Mouse (Mus musculus) mature B cell (primary cell): ENCODE data around the gene Cyp2w1.

Experiments
- in situ Hi-C: fragments of 300-500 bp; cut with MboI; formaldehyde crosslinking; loops from 2 replicates; pipeline ENCODE4 v1.14.3; 2019

The Cyp2w1 gene

GRCm38 (mm10) chr5:139364911-139365571, 12.6 kb downstream of the Cyp2w1 start:
- in situ Hi-C loops: no loop called here

- in situ Hi-C loops: no loop called here
Observed at GRCm38 (mm10) chr5:139365827-139366226, 13.4 kb downstream of the Cyp2w1 start.

- in situ Hi-C loops: no loop called here
Observed at GRCm38 (mm10) chr5:139366484-139366883, 14.1 kb downstream of the Cyp2w1 start.

- in situ Hi-C loops: no loop called here
Observed at GRCm38 (mm10) chr5:139367884-139368458, 15.6 kb downstream of the Cyp2w1 start.

GRCm38 (mm10) chr5:139368638-139369320, 16.4 kb downstream of the Cyp2w1 start:
- in situ Hi-C loops: no loop called here

GRCm38 (mm10) chr5:139370336-139370735, 17.9 kb downstream of the Cyp2w1 start:
- in situ Hi-C loops: no loop called here

GRCm38 (mm10) chr5:139371118-139371517, 18.7 kb downstream of the Cyp2w1 start:
- in situ Hi-C loops: no loop called here

GRCm38 (mm10) chr5:139371631-139372401, 19.4 kb downstream of the Cyp2w1 start:
- in situ Hi-C loops: no loop called here

- in situ Hi-C loops: no loop called here
Observed at GRCm38 (mm10) chr5:139373126-139373525, 20.7 kb downstream of the Cyp2w1 start.

GRCm38 (mm10) chr5:139373889-139374444, 21.6 kb downstream of the Cyp2w1 start:
- in situ Hi-C loops: no loop called here

GRCm38 (mm10) chr5:139374841-139375240, 22.4 kb downstream of the Cyp2w1 start:
- in situ Hi-C loops: no loop called here

- in situ Hi-C loops: no loop called here
Observed at GRCm38 (mm10) chr5:139377468-139378270, 25.3 kb downstream of the Cyp2w1 start, which contains the start of gene Gpr146. TSS of gene Gpr146 (plus strand) at chr5:139377697.

- in situ Hi-C loops: no loop called here
Observed at GRCm38 (mm10) chr5:139378271-139378556, 25.8 kb downstream of the Cyp2w1 start.

GRCm38 (mm10) chr5:139378986-139379629, 26.7 kb downstream of the Cyp2w1 start:
- in situ Hi-C loops: no loop called here

- in situ Hi-C loops: no loop called here
Observed at GRCm38 (mm10) chr5:139379771-139380384, 27.5 kb downstream of the Cyp2w1 start.

- in situ Hi-C loops: no loop called here
Observed at GRCm38 (mm10) chr5:139380385-139381248, 28.2 kb downstream of the Cyp2w1 start.

- in situ Hi-C loops: no loop called here
Observed at GRCm38 (mm10) chr5:139381586-139382513, 29.4 kb downstream of the Cyp2w1 start.

GRCm38 (mm10) chr5:139382760-139383159, 30.3 kb downstream of the Cyp2w1 start:
- in situ Hi-C loops: no loop called here
